Mouse (Mus musculus) heart, embryonic 11.5 days (tissue): Measurements from ENCODE around the gene Nsun6. TPM values are rescaled to one million over a fixed set of nuclear protein-coding genes. Genes with fewer than 3 reads are reported as not detected.

Experiments
- ATAC-seq: fragments of 200-750 bp; cut with Nextera tagmentation; replicated peaks from 2 replicates; pipeline ENCODE4 v1.8.0; 2017; ENCODE audit warnings: moderate library complexity; ENCODE audit not compliant: insufficient number of reproducible peaks, low FRiP score, low TSS enrichment
- H3K27ac ChIP-seq: fragments of 300-500 bp; sonication (generic); 2 replicates; pipeline ENCODE4 v1.5.1; 2014; ENCODE audit warnings: mild to moderate bottlenecking, low read depth, low read length
- H3K27me3 ChIP-seq: fragments of 300-500 bp; sonication (generic); 2 replicates; pipeline ENCODE4 v1.6.1; 2014; ENCODE audit warnings: mild to moderate bottlenecking, low read length, mixed read lengths; ENCODE audit not compliant: control insufficient read depth, insufficient read depth
- H3K36me3 ChIP-seq: fragments of 300-500 bp; sonication (generic); 2 replicates; pipeline ENCODE4 v1.6.1; 2014; ENCODE audit warnings: mild to moderate bottlenecking, low read length, moderate library complexity, mixed read lengths; ENCODE audit not compliant: control insufficient read depth, insufficient read depth
- H3K4me1 ChIP-seq: fragments of 300-500 bp; sonication (generic); 2 replicates; pipeline ENCODE4 v1.6.1; 2014; ENCODE audit warnings: low read length; ENCODE audit not compliant: control insufficient read depth, insufficient read depth
- H3K4me2 ChIP-seq: fragments of 300-500 bp; sonication (generic); 2 replicates; pipeline ENCODE4 v1.6.1; 2014; ENCODE audit warnings: mild to moderate bottlenecking, moderate library complexity
- H3K4me3 ChIP-seq: fragments of 300-500 bp; sonication (generic); 2 replicates; pipeline ENCODE4 v1.5.1; 2014; ENCODE audit warnings: low read depth, low read length
- H3K9ac ChIP-seq: fragments of 300-500 bp; sonication (generic); 2 replicates; pipeline ENCODE4 v1.6.1; 2014; ENCODE audit warnings: mild to moderate bottlenecking, low read depth, low read length, moderate library complexity
- H3K9me3 ChIP-seq: fragments of 300-500 bp; sonication (generic); replicated peaks from 2 replicates; pipeline ENCODE4 v1.6.1; 2016; ENCODE audit warnings: low read length; ENCODE audit not compliant: control insufficient read depth
- WGBS: fragments of 180-500 bp; shearing (Covaris S2); extraction: QIAGEN DNeasy Blood & Tissue Kit; methylation state at CpG from one replicate; pipeline ENCODE4 v1.1.7; 2014; ENCODE audit not compliant: insufficient replicate concordance; 5-methylcytosine and 5-hydroxymethylcytosine counted together
- polyA plus RNA-seq: library from polyadenylated mRNA; unstranded; fragments of >200 nt; fragmentation: Nextera tagmentation; extraction: Ambion mirVana; gene quantifications from 2 replicates; pipeline ENCODE4 v1.2.1, GENCODE M21; 2014

Gene Nsun6
- polyA plus RNA-seq, 1 experiment from 2014 or later: 6.6 TPM

DNA sequence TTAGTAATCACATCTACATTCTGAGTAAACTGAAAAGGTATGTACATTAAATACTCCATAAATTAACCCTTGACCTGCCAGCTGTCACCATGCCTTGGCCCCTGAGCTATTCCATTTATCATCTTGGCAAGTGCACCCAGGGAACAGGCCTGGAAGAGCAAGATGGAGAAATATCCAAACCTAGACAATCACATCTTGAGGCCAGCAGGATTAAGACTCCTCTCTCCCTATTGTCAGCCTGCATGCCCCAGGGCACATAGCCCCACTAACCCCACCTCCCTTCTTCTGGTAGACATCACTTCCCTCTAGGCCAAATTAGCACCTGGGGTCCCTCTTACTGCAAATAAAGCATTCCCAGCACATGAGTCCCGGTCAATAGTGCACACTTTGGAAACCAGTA is 27.1 kb downstream of the Nsun6 start:
- Histone ChIP-seq H3K27ac (no peak overlapping the region), H3K9me3 (no peaks in the 10 kb centered on the region), H3K36me3 (0 out of 2 replicates have a peak, but pooled peaks cover 2% of the 10 kb centered on the region), H3K9ac (no peak overlapping the region), H3K4me1 (no peaks in the 10 kb centered on the region), H3K27me3 (no peaks in the 10 kb centered on the region), H3K4me3 (no peak overlapping the region), H3K4me2 (no peak overlapping the region)
- ATAC-seq: no peak
- WGBS: 83% methylated on average over 1 of the region's 1 CpGs

DNA sequence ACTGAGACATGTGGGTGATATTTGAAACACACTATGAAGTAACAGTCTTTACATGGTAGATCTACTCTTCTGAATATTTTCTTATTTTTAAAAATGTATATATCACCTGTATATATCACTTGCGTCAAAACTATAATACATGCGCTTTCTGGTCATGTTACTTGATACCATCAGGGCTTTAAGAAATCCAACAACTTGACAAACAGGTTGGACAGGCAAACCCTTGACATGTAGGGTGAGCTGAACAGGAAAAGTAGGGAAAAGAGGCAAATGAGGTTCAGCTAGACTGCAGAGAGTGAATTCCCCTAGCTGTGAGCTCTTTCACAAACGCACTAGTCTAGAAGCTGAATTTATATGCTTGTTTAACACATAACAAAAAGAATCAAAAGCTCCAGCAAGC is 28.1 kb downstream of the Nsun6 start:
- H3K4me3 ChIP-seq: no peak overlapping the region
- 92% methylated on average over 3 of the region's 3 CpGs for WGBS
- ATAC-seq: no peak
- H3K4me2 ChIP-seq: no peak overlapping the region
- H3K27me3 ChIP-seq: no peaks in the 10 kb centered on the region
- no peaks in the 10 kb centered on the region for H3K9me3 ChIP-seq
- H3K4me1 ChIP-seq: no peaks in the 10 kb centered on the region
- H3K27ac ChIP-seq: no peak overlapping the region
- no peaks in the 10 kb centered on the region for H3K36me3 ChIP-seq
- no peak overlapping the region for H3K9ac ChIP-seq

DNA sequence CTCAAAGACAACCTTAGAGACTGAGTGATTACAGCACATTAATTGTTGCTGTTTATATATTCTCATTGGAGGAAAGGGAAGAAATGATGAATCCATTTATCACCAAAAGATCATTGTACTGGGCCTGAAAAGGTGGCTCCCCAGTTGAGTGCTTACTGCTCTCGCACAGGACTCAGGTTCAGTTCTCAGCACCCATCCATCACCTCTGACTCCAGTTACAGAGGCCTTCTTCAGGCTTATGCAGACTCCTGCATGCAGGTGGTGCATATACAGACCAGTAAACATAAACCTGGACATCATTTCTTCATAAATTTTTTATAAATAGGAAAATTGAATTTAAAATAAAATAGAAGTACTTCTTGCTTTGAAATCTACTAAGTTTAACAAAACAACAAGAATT is 46.8 kb downstream of the Nsun6 start:
- Histone ChIP-seq H3K4me3 (no peak overlapping the region), H3K27me3 (no peaks in the 10 kb centered on the region), H3K36me3 (no peaks in the 10 kb centered on the region), H3K4me1 (no peaks in the 10 kb centered on the region), H3K9ac (no peak overlapping the region), H3K27ac (no peak overlapping the region), H3K9me3 (no peaks in the 10 kb centered on the region), H3K4me2 (no peak overlapping the region)
- WGBS: 89% methylated on average over 1 of the region's 1 CpGs
- no peak for ATAC-seq

DNA sequence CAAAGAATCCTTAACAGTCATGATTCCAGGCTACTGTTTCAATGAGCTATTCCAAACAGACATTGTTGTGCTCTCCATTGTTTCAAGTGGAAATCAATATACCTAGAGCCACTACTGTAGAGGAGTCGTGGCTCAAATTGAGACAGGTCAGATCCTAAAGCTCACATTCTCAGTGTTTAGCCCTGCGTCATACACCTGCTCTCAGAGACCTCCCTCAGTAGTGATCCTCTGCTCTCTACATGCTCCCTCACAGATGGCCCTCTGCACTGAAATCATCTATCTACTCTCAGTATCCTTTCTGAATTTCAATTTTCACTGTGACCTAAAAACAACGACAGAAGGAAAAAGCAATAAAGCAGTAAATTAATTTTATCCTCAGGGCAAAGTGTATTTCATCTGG is 47.3 kb downstream of the Nsun6 start:
- 86% methylated on average over 3 of the region's 3 CpGs for WGBS
- H3K4me1 ChIP-seq: no peaks in the 10 kb centered on the region
- no peaks in the 10 kb centered on the region for H3K9me3 ChIP-seq
- ATAC-seq: no peak
- H3K4me3 ChIP-seq: no peak overlapping the region
- no peak overlapping the region for H3K9ac ChIP-seq
- H3K27ac ChIP-seq: no peak overlapping the region
- H3K4me2 ChIP-seq: no peak overlapping the region
- no peaks in the 10 kb centered on the region for H3K36me3 ChIP-seq
- H3K27me3 ChIP-seq: no peaks in the 10 kb centered on the region

DNA sequence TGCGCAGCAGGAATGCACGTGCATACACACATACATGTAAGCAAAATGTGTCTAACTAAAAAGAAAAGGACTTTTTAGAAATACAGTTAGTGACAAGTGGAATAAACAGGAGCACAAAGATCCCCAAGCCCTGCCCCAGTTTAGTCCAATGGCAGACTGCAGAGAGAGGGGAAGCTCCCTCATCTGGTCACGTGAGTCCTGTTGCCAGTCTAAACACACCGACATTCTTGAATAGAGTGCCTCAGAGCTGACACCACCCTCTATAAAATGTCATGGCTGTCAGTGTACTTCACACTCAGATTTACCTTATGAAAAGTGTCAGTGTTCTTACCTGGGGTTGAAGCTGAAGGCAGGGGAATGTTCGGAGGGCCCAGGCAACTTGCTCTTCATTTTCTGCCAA is 57.0 kb downstream of the Nsun6 start:
- Histone ChIP-seq H3K9ac (no peak overlapping the region), H3K27me3 (no peaks in the 10 kb centered on the region), H3K4me1 (no peaks in the 10 kb centered on the region), H3K9me3 (no peaks in the 10 kb centered on the region), H3K4me2 (no peak overlapping the region), H3K27ac (no peak overlapping the region), H3K36me3 (no peaks in the 10 kb centered on the region), H3K4me3 (no peak overlapping the region)
- no peak for ATAC-seq
- 76% methylated on average over 5 of the region's 5 CpGs for WGBS

DNA sequence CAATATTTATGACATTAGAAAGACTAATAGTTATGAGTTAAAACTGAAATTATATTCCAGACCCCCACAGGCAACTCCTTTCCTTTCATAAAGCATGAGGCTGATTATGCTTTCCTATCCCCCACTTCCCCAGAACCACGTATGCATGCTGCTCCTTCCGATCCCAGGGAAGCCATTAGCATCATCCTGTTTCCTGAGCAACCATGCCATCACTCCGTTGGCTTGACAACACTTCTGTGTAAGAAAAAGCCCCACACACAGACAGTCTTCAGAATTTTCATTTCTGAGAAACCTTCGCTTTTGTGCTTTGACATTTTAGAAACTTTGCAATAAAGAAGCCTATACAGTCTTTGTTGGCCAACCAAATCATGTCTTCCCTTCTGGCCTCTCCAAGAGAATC is 58.8 kb downstream of the Nsun6 start:
- Histone ChIP-seq H3K36me3 (no peaks in the 10 kb centered on the region), H3K4me2 (no peak overlapping the region), H3K4me3 (no peak overlapping the region), H3K9ac (no peak overlapping the region), H3K9me3 (no peaks in the 10 kb centered on the region), H3K4me1 (no peaks in the 10 kb centered on the region), H3K27me3 (no peaks in the 10 kb centered on the region), H3K27ac (no peak overlapping the region)
- no peak for ATAC-seq
- WGBS: 79% methylated on average over 4 of the region's 4 CpGs

- H3K9me3 ChIP-seq: no peaks in the 10 kb centered on the region
- no peak overlapping the region for H3K27ac ChIP-seq
- H3K4me1 ChIP-seq: no peaks in the 10 kb centered on the region
- no peak overlapping the region for H3K9ac ChIP-seq
- ATAC-seq: no peak
- WGBS: 85% methylated on average over 4 of the region's 4 CpGs
- H3K4me3 ChIP-seq: no peak overlapping the region
- no peaks in the 10 kb centered on the region for H3K27me3 ChIP-seq
- H3K36me3 ChIP-seq: no peaks in the 10 kb centered on the region
- no peak overlapping the region for H3K4me2 ChIP-seq
Observed at GRCm38 (mm10) chr2:14992531-14992930, 62.3 kb downstream of the Nsun6 start.

GRCm38 (mm10) chr2:14989350-14989749 is 65.5 kb downstream of the Nsun6 start:
- H3K4me1 ChIP-seq: no peaks in the 10 kb centered on the region
- no peak overlapping the region for H3K27ac ChIP-seq
- no peak overlapping the region for H3K4me3 ChIP-seq
- ATAC-seq: no peak
- no peak overlapping the region for H3K9ac ChIP-seq
- H3K4me2 ChIP-seq: no peak overlapping the region
- no peaks in the 10 kb centered on the region for H3K9me3 ChIP-seq
- H3K27me3 ChIP-seq: no peaks in the 10 kb centered on the region
- peaks cover 3% of the 10 kb centered on the region; the same call in 1 of the 2 replicates for H3K36me3 ChIP-seq
- WGBS: 88% methylated on average over 4 of the region's 4 CpGs

GRCm38 (mm10) chr2:14988451-14988850 is 66.4 kb downstream of the Nsun6 start:
- Histone ChIP-seq H3K27ac (no peak overlapping the region), H3K36me3 (peaks cover 3% of the 10 kb centered on the region; the same call in 1 of the 2 replicates), H3K4me3 (no peak overlapping the region), H3K4me1 (no peaks in the 10 kb centered on the region), H3K4me2 (no peak overlapping the region), H3K27me3 (no peaks in the 10 kb centered on the region), H3K9me3 (no peaks in the 10 kb centered on the region), H3K9ac (no peak overlapping the region)
- no peak for ATAC-seq
- 76% methylated on average over 4 of the region's 4 CpGs for WGBS
